Mouse (Mus musculus): ENCODE measurements around the gene Plekhb2.

GRCm38 (mm10) chr1:34804863-34805262, 44.9 kb upstream of the Plekhb2 start:
- TF ChIP-seq EP300 (IDR thresholded peaks at IDR 0.05; ENCODE audit: low read depth) (no peak), CTCF (IDR thresholded peaks at IDR 0.05; ENCODE audit: low read depth) (no peak)

Measured in liver, postnatal 0 days (tissue).